ENCODE assay signal across 15 mouse cellular contexts in genomic region chr6:15745891-15746290, GRCm38 (mm10). TPM values are rescaled to one million over a fixed set of nuclear protein-coding genes. Genes with fewer than 3 reads are reported as not detected.
A peak's percentile ranks its signal among the peaks of the same experiment; 100 is the strongest.
DNase-seq lines count a peak whose midpoint lies in the region; ATAC-seq and TF ChIP-seq lines count a peak whose summit lies in the region.
"Had no signal": no experiment of that assay in that cellular context is flagged by ENCODE, and none has a peak within 500 bp of the region (broad histone marks: within the 10 kb centered on the region; RNA-seq: fewer than 3 reads in every experiment).

No protein-coding gene starts in this region.

- TF ChIP-seq POLR2A in kidney, adult 2 months (IDR thresholded peaks at IDR 0.05; ENCODE audit: low read depth, low read length) = no peak

- H3K9ac ChIP-seq in forebrain, embryonic 11.5 days (ENCODE audit: low read length) = no peak overlapping the region
- H3K9ac ChIP-seq: embryonic facial prominence, embryonic 15.5 days; heart, embryonic 15.5 days; neural tube, embryonic 12.5 days had no signal

- WGBS in forebrain, embryonic 11.5 days = 83% methylated on average over 5 of the region's 5 CpGs
- WGBS in forebrain, embryonic 10.5 days = 83% methylated on average over 5 of the region's 5 CpGs
- WGBS in kidney, adult 2 months = 59% methylated on average over 5 of the region's 5 CpGs

- no peak for DNase-seq in forebrain, embryonic 11.5 days (ENCODE audit: low spot score)
- no peak for DNase-seq in forebrain, embryonic 10.5 days (ENCODE audit: extremely low spot score, low spot score)
- DNase-seq in kidney, adult 2 months = peak; percentile 62
- no peak for DNase-seq in kidney, adult 18-20 months
- DNase-seq in B cell, adult 2 months = peak; percentile 39 to 51
- peak; percentile 23 to 62 for DNase-seq in kidney, postnatal 36 days
- DNase-seq in right cerebral cortex, postnatal 4 days = no peak
- no peak for DNase-seq in cerebellum, adult 18-20 months
- DNase-seq: adrenal gland, postnatal 10 days; gastrocnemius, postnatal 10 days; thymus, postnatal 14 days had no signal

- no peak overlapping the region for H3K4me3 ChIP-seq in forebrain, embryonic 11.5 days (ENCODE audit: low read depth, low read length)
- H3K4me3 ChIP-seq in forebrain, embryonic 10.5 days = no peak overlapping the region
- H3K4me3 ChIP-seq in kidney, adult 2 months (ENCODE audit: insufficient read depth, low read depth, low read length) = no peak overlapping the region
- H3K4me3 ChIP-seq: embryonic facial prominence, embryonic 15.5 days; heart, embryonic 15.5 days; layer of hippocampus, adult 2 months; neural tube, embryonic 12.5 days had no signal

- H3K27me3 ChIP-seq in forebrain, embryonic 11.5 days (ENCODE audit: control insufficient read depth, insufficient read depth, low read length) = no peaks in the 10 kb centered on the region
- no peaks in the 10 kb centered on the region for H3K27me3 ChIP-seq in forebrain, embryonic 10.5 days (ENCODE audit: poor library complexity, severe bottlenecking)
- H3K27me3 ChIP-seq in kidney, adult 2 months (replicated peaks; ENCODE audit: control insufficient read depth, insufficient read depth, low read length) = no peaks in the 10 kb centered on the region
- H3K27me3 ChIP-seq: embryonic facial prominence, embryonic 15.5 days; heart, embryonic 15.5 days; neural tube, embryonic 12.5 days had no signal

- no peak for TF ChIP-seq CTCF in kidney, adult 2 months (conservative IDR thresholded peaks at IDR 0.05; ENCODE audit: insufficient read depth, insufficient read length, low read depth, low read length)

- H3K27ac ChIP-seq in forebrain, embryonic 11.5 days (ENCODE audit: low read depth, low read length) = no peak overlapping the region
- H3K27ac ChIP-seq in forebrain, embryonic 10.5 days = no peak overlapping the region
- H3K27ac ChIP-seq in kidney, adult 2 months (ENCODE audit: insufficient read depth, low read depth, low read length) = no peak overlapping the region
- H3K27ac ChIP-seq: embryonic facial prominence, embryonic 15.5 days; layer of hippocampus, adult 2 months; neural tube, embryonic 12.5 days had no signal

- peak; percentile 32; the same call in 1 of the 2 replicates for ATAC-seq in forebrain, embryonic 11.5 days (replicated peaks; ENCODE audit: low FRiP score)

- no peaks in the 10 kb centered on the region for H3K9me3 ChIP-seq in forebrain, embryonic 11.5 days (ENCODE audit: control insufficient read depth, low read length)
- no peaks in the 10 kb centered on the region for H3K9me3 ChIP-seq in forebrain, embryonic 10.5 days
- H3K9me3 ChIP-seq: embryonic facial prominence, embryonic 15.5 days; heart, embryonic 15.5 days; neural tube, embryonic 12.5 days had no signal

- no peak overlapping the region for H3K4me2 ChIP-seq in forebrain, embryonic 11.5 days (ENCODE audit: low read depth, low read length, severe bottlenecking)
- H3K4me2 ChIP-seq: embryonic facial prominence, embryonic 15.5 days; heart, embryonic 15.5 days; neural tube, embryonic 12.5 days had no signal

- H3K4me1 ChIP-seq in forebrain, embryonic 11.5 days (replicated peaks; ENCODE audit: control insufficient read depth, insufficient read depth, low read length) = peaks cover 3% of the 10 kb centered on the region; the same call in 1 of the 2 replicates
- peaks cover 26% of the 10 kb centered on the region for H3K4me1 ChIP-seq in forebrain, embryonic 10.5 days
- H3K4me1 ChIP-seq in kidney, adult 2 months (ENCODE audit: control insufficient read depth, insufficient read depth, low read length) = no peaks in the 10 kb centered on the region
- H3K4me1 ChIP-seq: neural tube, embryonic 12.5 days had no signal

- no peaks in the 10 kb centered on the region for H3K36me3 ChIP-seq in forebrain, embryonic 11.5 days (ENCODE audit: control insufficient read depth, insufficient read depth, low read length)
- peaks cover 7% of the 10 kb centered on the region for H3K36me3 ChIP-seq in forebrain, embryonic 10.5 days (replicated peaks)
- H3K36me3 ChIP-seq in kidney, adult 2 months (ENCODE audit: control insufficient read depth, insufficient read depth, low read length) = no peaks in the 10 kb centered on the region; the same call in 1 of the 2 replicates
- H3K36me3 ChIP-seq: embryonic facial prominence, embryonic 15.5 days; heart, embryonic 15.5 days; neural tube, embryonic 12.5 days had no signal

RNA-seq across cellular contexts. Expression of gene Mdfic, which starts 25.4 kb away (rescaled TPM):
- polyA plus RNA-seq in forebrain, embryonic 11.5 days (2014; fragmentation: Nextera tagmentation; extraction: Ambion mirVana) = 5.4 and 5.7 TPM in 2 replicates
- 3.3 TPM in 2 replicates for polyA plus RNA-seq in forebrain, embryonic 10.5 days (2016; fragmentation: Nextera tagmentation; extraction: Ambion mirVana)
- 9.7 and 10.5 TPM in 2 replicates for polyA plus RNA-seq in kidney, adult 2 months (2012; rRNA removed)

Comparison
In these comparisons a context has a peak if more than half of its experiments do, and no peak if none do; other contexts are left out.
1. DNase-seq: peak in kidney, adult 2 months (single experiment), B cell, adult 2 months (2 of 2) and kidney, postnatal 36 days (2 of 2); none in forebrain, embryonic 11.5 days (single experiment), forebrain, embryonic 10.5 days (single experiment), kidney, adult 18-20 months (single experiment), right cerebral cortex, postnatal 4 days (single experiment) and cerebellum, adult 18-20 months (0 of 2).